Mouse (Mus musculus): ENCODE results near the gene Stra8.

The Stra8 gene

GRCm38 (mm10) chr6:34919956-34920355, at the start of gene Stra8:
Gene Stra8, plus strand, starts transcription at chr6:34920163.
- no peak for DNase-seq (ENCODE audit: low read depth, low spot score)

- no peak for DNase-seq (ENCODE audit: low read depth, low spot score)
These were observed 49.2 kb upstream of the Stra8 start for GRCm38 (mm10) chr6:34870724-34871123.

- no peak for DNase-seq (ENCODE audit: low read depth, low spot score)
These were observed 48.0 kb upstream of the Stra8 start for GRCm38 (mm10) chr6:34871929-34872328.

GRCm38 (mm10) chr6:34872871-34873270, 47.1 kb upstream of the Stra8 start:
- DNase-seq (ENCODE audit: low read depth, low spot score), result no peak

- no peak for DNase-seq (ENCODE audit: low read depth, low spot score)
These were observed 45.7 kb upstream of the Stra8 start for GRCm38 (mm10) chr6:34874101-34874921.

GRCm38 (mm10) chr6:34875268-34875761, 44.6 kb upstream of the Stra8 start:
- DNase-seq (ENCODE audit: low read depth, low spot score), result peak; percentile 82

- DNase-seq (ENCODE audit: low read depth, low spot score), result peak; percentile 32
These were observed 43.8 kb upstream of the Stra8 start for GRCm38 (mm10) chr6:34875966-34876834.

GRCm38 (mm10) chr6:34876835-34877156, 43.2 kb upstream of the Stra8 start:
- peak; percentile 29 for DNase-seq (ENCODE audit: low read depth, low spot score)

GRCm38 (mm10) chr6:34877509-34878321, 42.2 kb upstream of the Stra8 start, which contains the start of gene Cyren:
Gene Cyren, minus strand, starts transcription at chr6:34878060.
- DNase-seq (ENCODE audit: low read depth, low spot score), result peak; percentile 94

GRCm38 (mm10) chr6:34879101-34879740, 40.7 kb upstream of the Stra8 start:
- no peak for DNase-seq (ENCODE audit: low read depth, low spot score)

GRCm38 (mm10) chr6:34879911-34880475, 40.0 kb upstream of the Stra8 start:
- peak; percentile 53 for DNase-seq (ENCODE audit: low read depth, low spot score)

- no peak for DNase-seq (ENCODE audit: low read depth, low spot score)
These were observed 35.2 kb upstream of the Stra8 start for GRCm38 (mm10) chr6:34884724-34885123.

GRCm38 (mm10) chr6:34887131-34887850, 32.7 kb upstream of the Stra8 start:
- no peak for DNase-seq (ENCODE audit: low read depth, low spot score)

GRCm38 (mm10) chr6:34889185-34889584, 30.8 kb upstream of the Stra8 start:
- no peak for DNase-seq (ENCODE audit: low read depth, low spot score)

GRCm38 (mm10) chr6:34895569-34895968, 24.4 kb upstream of the Stra8 start:
- no peak for DNase-seq (ENCODE audit: low read depth, low spot score)

- DNase-seq (ENCODE audit: low read depth, low spot score), result no peak
These were observed 23.7 kb upstream of the Stra8 start for GRCm38 (mm10) chr6:34896168-34896780.

- DNase-seq (ENCODE audit: low read depth, low spot score), result no peak
These were observed 20.8 kb upstream of the Stra8 start for GRCm38 (mm10) chr6:34899127-34899526.

- DNase-seq (ENCODE audit: low read depth, low spot score), result no peak
These were observed 19.0 kb upstream of the Stra8 start for GRCm38 (mm10) chr6:34900990-34901389.

GRCm38 (mm10) chr6:34901911-34902444, 18.0 kb upstream of the Stra8 start:
- peak; percentile 85 for DNase-seq (ENCODE audit: low read depth, low spot score)
